Mouse (Mus musculus) midbrain, postnatal 0 days (tissue): ENCODE measurements at regions not wholly inside any gene's neighbourhood (a gene's known extent, or its start where the extent isn't known, plus 50 kb on each side); places are given as distances from the start of the nearest gene placed in this dataset.

Experiments
- ATAC-seq: fragments of 200-750 bp; cut with Nextera tagmentation; 2 replicates; pipeline ENCODE4 v1.8.0; 2017; ENCODE audit warnings: moderate number of reproducible peaks, mild to moderate bottlenecking, moderate TSS enrichment, moderate library complexity; ENCODE audit not compliant: low FRiP score
- DNase-seq: peaks from one replicate; pipeline ENCODE4 v3.0.0-alpha.2; 2015; ENCODE audit warnings: low spot score
- H3K27ac ChIP-seq: fragments of 300-500 bp; sonication (generic); 2 replicates; pipeline ENCODE4 v1.5.1; 2014; ENCODE audit warnings: low read depth, mild to moderate bottlenecking, low read length, mixed read lengths
- H3K27me3 ChIP-seq: fragments of 300-500 bp; sonication (generic); 2 replicates; pipeline ENCODE4 v1.6.1; 2014; ENCODE audit warnings: low read length, control low read depth, mixed read lengths; ENCODE audit not compliant: insufficient read depth
- H3K36me3 ChIP-seq: fragments of 300-500 bp; sonication (generic); 2 replicates; pipeline ENCODE4 v1.6.1; 2014; ENCODE audit warnings: low read length, control low read depth, mixed read lengths; ENCODE audit not compliant: insufficient read depth
- H3K4me1 ChIP-seq: fragments of 300-500 bp; sonication (generic); 2 replicates; pipeline ENCODE4 v1.6.1; 2014; ENCODE audit warnings: mild to moderate bottlenecking, control low read depth, antibody characterized with exemption, low read length, mixed read lengths; ENCODE audit not compliant: insufficient read depth
- H3K4me2 ChIP-seq: fragments of 300-500 bp; sonication (generic); 2 replicates; pipeline ENCODE4 v1.6.1; 2014; ENCODE audit warnings: low read depth, mild to moderate bottlenecking, low read length, mixed read lengths; ENCODE audit not compliant: poor library complexity, severe bottlenecking
- H3K4me3 ChIP-seq: fragments of 300-500 bp; sonication (generic); 2 replicates; pipeline ENCODE4 v1.5.1; 2014; ENCODE audit warnings: low read depth, mild to moderate bottlenecking, low read length, moderate library complexity
- H3K9ac ChIP-seq: fragments of 300-500 bp; sonication (generic); replicated peaks from 2 replicates; pipeline ENCODE4 v1.6.1; 2014; ENCODE audit warnings: mild to moderate bottlenecking, low read length, moderate library complexity, mixed read lengths; ENCODE audit not compliant: poor library complexity, severe bottlenecking
- H3K9me3 ChIP-seq: fragments of 300-500 bp; sonication (generic); 2 replicates; pipeline ENCODE4 v1.6.1; 2016; ENCODE audit warnings: low read length, control low read depth
- CTCF ChIP-seq: IDR thresholded peaks from 2 replicates; pipeline ENCODE4 v1.5.1; 2016; ENCODE audit warnings: antibody characterized with exemption, mild to moderate bottlenecking
- WGBS: fragments of 180-500 bp; shearing (Covaris S2); extraction: QIAGEN DNeasy Blood & Tissue Kit; methylation state at CpG from one replicate; pipeline ENCODE4 v1.1.7; 2014; 5-methylcytosine and 5-hydroxymethylcytosine counted together

GRCm38 (mm10) chr16:44648547-44649223 is 75.4 kb upstream of the Nepro start:
- no peaks in the 10 kb centered on the region for H3K27me3 ChIP-seq
- ATAC-seq (no peak), DNase-seq (no peak)
- no peaks in the 10 kb centered on the region for H3K36me3 ChIP-seq
- WGBS: 71% methylated on average over 2 of the region's 2 CpGs
- H3K9me3 ChIP-seq: no peaks in the 10 kb centered on the region
- no peaks in the 10 kb centered on the region for H3K4me1 ChIP-seq
- no peak overlapping the region for H3K4me2 ChIP-seq
- no peak overlapping the region for H3K4me3 ChIP-seq
- H3K9ac ChIP-seq: no peak overlapping the region
- H3K27ac ChIP-seq: no peak overlapping the region
- no peak for TF ChIP-seq CTCF

GRCm38 (mm10) chr16:44643992-44644391 is 80.1 kb upstream of the Nepro start:
- no peak overlapping the region for H3K27ac ChIP-seq
- 5% methylated on average over 4 of the region's 4 CpGs for WGBS
- no peak overlapping the region for H3K4me3 ChIP-seq
- H3K36me3 ChIP-seq: no peaks in the 10 kb centered on the region
- no peak overlapping the region for H3K4me2 ChIP-seq
- no peaks in the 10 kb centered on the region for H3K9me3 ChIP-seq
- H3K27me3 ChIP-seq: no peaks in the 10 kb centered on the region
- DNase-seq (peak; percentile 86), ATAC-seq (no peak)
- peak; percentile 79 for TF ChIP-seq CTCF
- H3K9ac ChIP-seq: no peak overlapping the region
- no peaks in the 10 kb centered on the region for H3K4me1 ChIP-seq

- no peaks in the 10 kb centered on the region for H3K36me3 ChIP-seq
- no peak for DNase-seq
- no peak for TF ChIP-seq CTCF
- H3K27ac ChIP-seq: no peak overlapping the region
- no peaks in the 10 kb centered on the region for H3K9me3 ChIP-seq
- no peak overlapping the region for H3K4me3 ChIP-seq
- no peak for ATAC-seq
- no peak overlapping the region for H3K4me2 ChIP-seq
- H3K9ac ChIP-seq: no peak overlapping the region
- 93% methylated on average over 3 of the region's 3 CpGs for WGBS
- H3K4me1 ChIP-seq: peaks cover 2% of the 10 kb centered on the region; the same call in 1 of the 2 replicates
- no peaks in the 10 kb centered on the region for H3K27me3 ChIP-seq
Observed at GRCm38 (mm10) chr16:44637100-44637499, 78.4 kb upstream of the Boc start.

GRCm38 (mm10) chr16:44634486-44634885 is 75.8 kb upstream of the Boc start:
- Histone ChIP-seq H3K4me3 (no peak overlapping the region), H3K27ac (no peak overlapping the region), H3K4me1 (peaks cover 3% of the 10 kb centered on the region; the same call in 1 of the 2 replicates), H3K9me3 (no peaks in the 10 kb centered on the region), H3K4me2 (no peak overlapping the region), H3K36me3 (no peaks in the 10 kb centered on the region), H3K9ac (no peak overlapping the region), H3K27me3 (no peaks in the 10 kb centered on the region)
- no peak for TF ChIP-seq CTCF
- no peak for ATAC-seq
- DNase-seq: no peak
- WGBS: 95% methylated on average over 4 of the region's 4 CpGs

GRCm38 (mm10) chr16:44633059-44633667 is 74.5 kb upstream of the Boc start:
- DNase-seq: no peak
- no peak for TF ChIP-seq CTCF
- H3K36me3 ChIP-seq: no peaks in the 10 kb centered on the region
- H3K9me3 ChIP-seq: no peaks in the 10 kb centered on the region
- H3K4me2 ChIP-seq: no peak overlapping the region
- WGBS: 60% methylated on average over 9 of the region's 9 CpGs
- no peaks in the 10 kb centered on the region for H3K27me3 ChIP-seq
- no peak overlapping the region for H3K4me3 ChIP-seq
- peak; percentile 35; the same call in 1 of the 2 replicates for ATAC-seq
- H3K9ac ChIP-seq: no peak overlapping the region
- peaks cover 3% of the 10 kb centered on the region; the same call in 1 of the 2 replicates for H3K4me1 ChIP-seq
- H3K27ac ChIP-seq: no peak overlapping the region

- 25% methylated on average over 9 of the region's 9 CpGs for WGBS
- DNase-seq: peak; percentile 82
- Histone ChIP-seq H3K4me1 (peaks cover 3% of the 10 kb centered on the region; the same call in 1 of the 2 replicates), H3K27ac (no peak overlapping the region), H3K4me3 (no peak overlapping the region), H3K9ac (no peak overlapping the region), H3K27me3 (no peaks in the 10 kb centered on the region), H3K36me3 (no peaks in the 10 kb centered on the region), H3K4me2 (no peak overlapping the region), H3K9me3 (no peaks in the 10 kb centered on the region)
- no peak for TF ChIP-seq CTCF
- peak; percentile 81 for ATAC-seq
Observed at GRCm38 (mm10) chr16:44632330-44633058, 73.8 kb upstream of the Boc start.
